Mouse (Mus musculus) hindbrain, embryonic 15.5 days (tissue): Measurements from ENCODE around the gene Vangl2. TPM values are rescaled to one million over a fixed set of nuclear protein-coding genes. Genes with fewer than 3 reads are reported as not detected.
A peak's percentile ranks its signal among the peaks of the same experiment; 100 is the strongest.

Experiments
- ATAC-seq: fragments of 200-750 bp; cut with Nextera tagmentation; 2 replicates; pipeline ENCODE4 v1.8.0; 2017; ENCODE audit warnings: low read depth, moderate number of reproducible peaks, moderate TSS enrichment; ENCODE audit not compliant: low FRiP score
- H3K27ac ChIP-seq: fragments of 300-500 bp; sonication (generic); replicated peaks from 2 replicates; pipeline ENCODE4 v1.5.1; 2015; ENCODE audit warnings: mild to moderate bottlenecking, inconsistent platforms
- H3K27me3 ChIP-seq: fragments of 300-500 bp; sonication (generic); 2 replicates; pipeline ENCODE4 v1.6.1; 2015; ENCODE audit warnings: control low read depth, inconsistent platforms
- H3K36me3 ChIP-seq: fragments of 300-500 bp; sonication (generic); 2 replicates; pipeline ENCODE4 v1.6.1; 2015; ENCODE audit warnings: control low read depth, inconsistent platforms
- H3K4me1 ChIP-seq: fragments of 300-500 bp; sonication (generic); replicated peaks from 2 replicates; pipeline ENCODE4 v1.6.1; 2015; ENCODE audit warnings: control low read depth, inconsistent platforms
- H3K4me2 ChIP-seq: fragments of 300-500 bp; sonication (generic); 2 replicates; pipeline ENCODE4 v1.6.1; 2015; ENCODE audit warnings: moderate library complexity, mild to moderate bottlenecking, inconsistent platforms
- H3K4me3 ChIP-seq: fragments of 300-500 bp; sonication (generic); 2 replicates; pipeline ENCODE4 v1.5.1; 2015; ENCODE audit warnings: mild to moderate bottlenecking, inconsistent platforms
- H3K9ac ChIP-seq: fragments of 300-500 bp; sonication (generic); 2 replicates; pipeline ENCODE4 v1.6.1; 2015; ENCODE audit warnings: inconsistent platforms
- H3K9me3 ChIP-seq: fragments of 300-500 bp; sonication (generic); 2 replicates; pipeline ENCODE4 v1.6.1; 2016; ENCODE audit warnings: control low read depth, inconsistent platforms
- WGBS: fragments of 180-500 bp; shearing (Covaris S2); methylation state at CpG from one replicate; pipeline ENCODE4 v1.1.7; 2015; 5-methylcytosine and 5-hydroxymethylcytosine counted together
- polyA plus RNA-seq: library from polyadenylated mRNA; unstranded; fragments of >200 nt; fragmentation: Nextera tagmentation; extraction: Ambion mirVana; gene quantifications from 2 replicates; pipeline ENCODE4 v1.2.1, GENCODE M21; 2015

The Vangl2 gene
- polyA plus RNA-seq, 1 experiment from 2014 or later = 48.9 TPM

GRCm38 (mm10) chr1:172015312-172015939, 12.8 kb downstream of the Vangl2 start:
- Histone ChIP-seq H3K9me3 (no peaks in the 10 kb centered on the region), H3K4me3 (no peak overlapping the region), H3K4me1 (peaks cover 87% of the 10 kb centered on the region), H3K27me3 (no peaks in the 10 kb centered on the region), H3K27ac (peak overlapping the region; percentile 83), H3K9ac (no peak overlapping the region; the same call in 1 of the 2 replicates), H3K36me3 (peaks cover 15% of the 10 kb centered on the region), H3K4me2 (peak overlapping the region; percentile 36; the same call in 1 of the 2 replicates)
- WGBS = 25% methylated on average over 9 of the region's 9 CpGs
- no peak for ATAC-seq

GRCm38 (mm10) chr1:172014771-172015170, 13.5 kb downstream of the Vangl2 start:
- peak overlapping the region; percentile 83 for H3K27ac ChIP-seq
- no peaks in the 10 kb centered on the region for H3K9me3 ChIP-seq
- no peaks in the 10 kb centered on the region for H3K27me3 ChIP-seq
- H3K4me2 ChIP-seq = peak overlapping the region; percentile 35
- H3K4me1 ChIP-seq = peaks cover 80% of the 10 kb centered on the region
- no peak overlapping the region for H3K4me3 ChIP-seq
- no peak for ATAC-seq
- H3K36me3 ChIP-seq = peaks cover 22% of the 10 kb centered on the region
- WGBS = 15% methylated on average over 9 of the region's 9 CpGs
- no peak overlapping the region; the same call in 1 of the 2 replicates for H3K9ac ChIP-seq

- no peak overlapping the region for H3K9ac ChIP-seq
- H3K4me2 ChIP-seq = no peak overlapping the region
- no peak for ATAC-seq
- H3K4me3 ChIP-seq = no peak overlapping the region
- H3K27ac ChIP-seq = 0 out of 2 replicates have a peak overlapping the region, but pooled peaks have one; percentile 10
- H3K9me3 ChIP-seq = no peaks in the 10 kb centered on the region
- peaks cover 45% of the 10 kb centered on the region for H3K36me3 ChIP-seq
- H3K27me3 ChIP-seq = no peaks in the 10 kb centered on the region
- H3K4me1 ChIP-seq = peaks cover 53% of the 10 kb centered on the region
- WGBS = 5% methylated on average over 5 of the region's 5 CpGs
These were observed 16.2 kb downstream of the Vangl2 start for GRCm38 (mm10) chr1:172012030-172012429.

- WGBS = 73% methylated on average over 20 of the region's 20 CpGs
- Histone ChIP-seq H3K36me3 (peaks cover 62% of the 10 kb centered on the region), H3K27me3 (no peaks in the 10 kb centered on the region), H3K4me3 (no peak overlapping the region), H3K4me1 (peaks cover 36% of the 10 kb centered on the region), H3K27ac (no peak overlapping the region), H3K4me2 (no peak overlapping the region), H3K9ac (no peak overlapping the region), H3K9me3 (no peaks in the 10 kb centered on the region)
- no peak for ATAC-seq
These were observed 18.0 kb downstream of the Vangl2 start for GRCm38 (mm10) chr1:172010042-172010824.

- Histone ChIP-seq H3K4me2 (no peak overlapping the region), H3K9ac (no peak overlapping the region), H3K27me3 (no peaks in the 10 kb centered on the region), H3K4me3 (no peak overlapping the region), H3K36me3 (peaks cover 70% of the 10 kb centered on the region), H3K4me1 (peaks cover 27% of the 10 kb centered on the region), H3K27ac (no peak overlapping the region), H3K9me3 (no peaks in the 10 kb centered on the region)
- 96% methylated on average over 21 of the region's 21 CpGs for WGBS
- no peak for ATAC-seq
These were observed 18.8 kb downstream of the Vangl2 start for GRCm38 (mm10) chr1:172009406-172009805.

GRCm38 (mm10) chr1:172008351-172008750, 19.9 kb downstream of the Vangl2 start:
- Histone ChIP-seq H3K9me3 (no peaks in the 10 kb centered on the region), H3K4me3 (no peak overlapping the region), H3K27me3 (no peaks in the 10 kb centered on the region), H3K4me2 (no peak overlapping the region), H3K27ac (no peak overlapping the region), H3K36me3 (peaks cover 79% of the 10 kb centered on the region), H3K4me1 (peaks cover 17% of the 10 kb centered on the region), H3K9ac (no peak overlapping the region)
- ATAC-seq = no peak
- WGBS = 98% methylated on average over 9 of the region's 9 CpGs

GRCm38 (mm10) chr1:172007761-172008160, 20.5 kb downstream of the Vangl2 start:
- H3K27ac ChIP-seq = no peak overlapping the region
- peaks cover 11% of the 10 kb centered on the region for H3K4me1 ChIP-seq
- H3K9ac ChIP-seq = no peak overlapping the region
- WGBS = 97% methylated on average over 21 of the region's 21 CpGs
- no peak overlapping the region for H3K4me2 ChIP-seq
- H3K27me3 ChIP-seq = no peaks in the 10 kb centered on the region
- ATAC-seq = no peak
- no peak overlapping the region for H3K4me3 ChIP-seq
- H3K9me3 ChIP-seq = no peaks in the 10 kb centered on the region
- peaks cover 84% of the 10 kb centered on the region for H3K36me3 ChIP-seq

- Histone ChIP-seq H3K36me3 (peaks cover 40% of the 10 kb centered on the region), H3K4me2 (no peak overlapping the region), H3K4me1 (peaks cover 9% of the 10 kb centered on the region; the same call in 1 of the 2 replicates), H3K27ac (peak overlapping the region; percentile 47), H3K9me3 (no peaks in the 10 kb centered on the region), H3K9ac (no peak overlapping the region), H3K4me3 (no peak overlapping the region), H3K27me3 (no peaks in the 10 kb centered on the region)
- ATAC-seq = peak; percentile 57; the same call in 1 of the 2 replicates
- 48% methylated on average over 12 of the region's 12 CpGs for WGBS
These were observed 26.6 kb downstream of the Vangl2 start for GRCm38 (mm10) chr1:172001665-172002064.

GRCm38 (mm10) chr1:172000641-172001040, 27.6 kb downstream of the Vangl2 start:
- Histone ChIP-seq H3K36me3 (peaks cover 31% of the 10 kb centered on the region), H3K4me2 (no peak overlapping the region), H3K27me3 (no peaks in the 10 kb centered on the region), H3K27ac (no peak overlapping the region), H3K4me3 (no peak overlapping the region), H3K9ac (no peak overlapping the region), H3K9me3 (no peaks in the 10 kb centered on the region), H3K4me1 (peaks cover 9% of the 10 kb centered on the region; the same call in 1 of the 2 replicates)
- peak; percentile 49 for ATAC-seq
- 51% methylated on average over 3 of the region's 3 CpGs for WGBS

GRCm38 (mm10) chr1:171998820-171999597, 29.2 kb downstream of the Vangl2 start:
- 89% methylated on average over 13 of the region's 13 CpGs for WGBS
- H3K4me3 ChIP-seq = no peak overlapping the region

GRCm38 (mm10) chr1:171996701-171997100, 31.5 kb downstream of the Vangl2 start:
- no peak overlapping the region for H3K4me3 ChIP-seq
- H3K9me3 ChIP-seq = no peaks in the 10 kb centered on the region
- no peaks in the 10 kb centered on the region for H3K27me3 ChIP-seq
- WGBS = 68% methylated on average over 7 of the region's 7 CpGs
- ATAC-seq = no peak
- no peak overlapping the region for H3K27ac ChIP-seq
- no peak overlapping the region for H3K4me2 ChIP-seq
- peaks cover 6% of the 10 kb centered on the region; the same call in 1 of the 2 replicates for H3K4me1 ChIP-seq
- peaks cover 4% of the 10 kb centered on the region; the same call in 1 of the 2 replicates for H3K36me3 ChIP-seq
- H3K9ac ChIP-seq = no peak overlapping the region

More at GRCm38 (mm10) chr1:171998820-171999597, 29.2 kb downstream of the Vangl2 start:
- H3K4me1 ChIP-seq = peaks cover 9% of the 10 kb centered on the region; the same call in 1 of the 2 replicates
- H3K36me3 ChIP-seq = peaks cover 14% of the 10 kb centered on the region
- no peak overlapping the region for H3K27ac ChIP-seq
- no peaks in the 10 kb centered on the region for H3K9me3 ChIP-seq
- no peak overlapping the region for H3K9ac ChIP-seq
- no peak for ATAC-seq
- H3K27me3 ChIP-seq = no peaks in the 10 kb centered on the region
- H3K4me2 ChIP-seq = no peak overlapping the region
